Mouse (Mus musculus) hindbrain, embryonic 14.5 days (tissue): ENCODE results near the gene Diexf. TPM values are rescaled to one million over a fixed set of nuclear protein-coding genes. Genes with fewer than 3 reads are reported as not detected.
A peak's percentile ranks its signal among the peaks of the same experiment; 100 is the strongest.

Source experiments
- ATAC-seq: fragments of 200-750 bp; cut with Nextera tagmentation; 2 replicates; pipeline ENCODE4 v1.8.0; 2017; ENCODE audit warnings: moderate number of reproducible peaks, mild to moderate bottlenecking, moderate TSS enrichment, moderate library complexity; ENCODE audit not compliant: low FRiP score
- DNase-seq: peaks from one replicate; pipeline ENCODE4 v3.0.0-alpha.2; 2015; ENCODE audit warnings: low spot score
- H3K27ac ChIP-seq: fragments of 300-500 bp; sonication (generic); 2 replicates; pipeline ENCODE4 v1.5.1; 2014; ENCODE audit warnings: mild to moderate bottlenecking, moderate library complexity
- H3K27me3 ChIP-seq: fragments of 300-500 bp; sonication (generic); 2 replicates; pipeline ENCODE4 v1.6.1; 2014; ENCODE audit warnings: mild to moderate bottlenecking, low read length, mixed read lengths; ENCODE audit not compliant: control insufficient read depth, insufficient read depth
- H3K36me3 ChIP-seq: fragments of 300-500 bp; sonication (generic); replicated peaks from 2 replicates; pipeline ENCODE4 v1.6.1; 2014; ENCODE audit not compliant: control insufficient read depth, insufficient read depth
- H3K4me1 ChIP-seq: fragments of 300-500 bp; sonication (generic); replicated peaks from 2 replicates; pipeline ENCODE4 v1.6.1; 2014; ENCODE audit warnings: antibody characterized with exemption, low read length, mixed read lengths; ENCODE audit not compliant: control insufficient read depth, insufficient read depth
- H3K4me2 ChIP-seq: fragments of 300-500 bp; sonication (generic); replicated peaks from 2 replicates; pipeline ENCODE4 v1.6.1; 2014; ENCODE audit warnings: mild to moderate bottlenecking, moderate library complexity
- H3K4me3 ChIP-seq: fragments of 300-500 bp; sonication (generic); replicated peaks from 2 replicates; pipeline ENCODE4 v1.5.1; 2014; ENCODE audit warnings: mild to moderate bottlenecking, low read length
- H3K9ac ChIP-seq: fragments of 300-500 bp; sonication (generic); 2 replicates; pipeline ENCODE4 v1.6.1; 2014
- H3K9me3 ChIP-seq: fragments of 300-500 bp; sonication (generic); 2 replicates; pipeline ENCODE4 v1.6.1; 2016; ENCODE audit warnings: low read length; ENCODE audit not compliant: control insufficient read depth
- WGBS: fragments of 180-500 bp; shearing (Covaris S2); extraction: QIAGEN DNeasy Blood & Tissue Kit; methylation state at CpG from one replicate; pipeline ENCODE4 v1.1.7; 2014; 5-methylcytosine and 5-hydroxymethylcytosine counted together
- polyA plus RNA-seq: library from polyadenylated mRNA; unstranded; fragments of >200 nt; fragmentation: Nextera tagmentation; extraction: Ambion mirVana; gene quantifications from 2 replicates; pipeline ENCODE4 v1.2.1, GENCODE M21; 2014

The Diexf gene
- polyA plus RNA-seq: 8.0 and 8.4 TPM in 2 replicates

GRCm38 (mm10) chr1:193129786-193130455, at the start of gene Diexf:
Diexf (minus strand) TSS chr1:193130272.
- DNase-seq: peak; percentile 100
- peak within 1 kb of the TSS; percentile 60 for H3K4me2 ChIP-seq
- no peaks in the 10 kb centered on the region for H3K9me3 ChIP-seq
- under 1% methylated on average over 61 of the region's 61 CpGs for WGBS
- peak; percentile 94 for ATAC-seq
- peak within 1 kb of the TSS; percentile 92 for H3K4me3 ChIP-seq
- H3K27me3 ChIP-seq: no peaks in the 10 kb centered on the region
- H3K9ac ChIP-seq: peak within 1 kb of the TSS; percentile 86
- H3K4me1 ChIP-seq: peaks cover 13% of the 10 kb centered on the region
- H3K36me3 ChIP-seq: peaks cover 23% of the 10 kb centered on the region
- H3K27ac ChIP-seq: peak within 1 kb of the TSS; percentile 82

GRCm38 (mm10) chr1:193174143-193174733, 44.2 kb upstream of the Diexf start:
- Histone ChIP-seq H3K4me2 (peak overlapping the region; percentile 93), H3K27ac (no peak overlapping the region), H3K4me3 (peak overlapping the region; percentile 89), H3K27me3 (no peaks in the 10 kb centered on the region), H3K9me3 (no peaks in the 10 kb centered on the region), H3K4me1 (peaks cover 20% of the 10 kb centered on the region), H3K36me3 (no peaks in the 10 kb centered on the region), H3K9ac (peak overlapping the region; percentile 92)
- ATAC-seq: no peak
- WGBS: 95% methylated on average over 13 of the region's 13 CpGs
- no peak for DNase-seq

GRCm38 (mm10) chr1:193173810-193174129, 43.7 kb upstream of the Diexf start:
- H3K4me3 ChIP-seq: peak overlapping the region; percentile 89
- no peaks in the 10 kb centered on the region for H3K36me3 ChIP-seq
- H3K4me2 ChIP-seq: peak overlapping the region; percentile 93
- H3K27ac ChIP-seq: peak overlapping the region; percentile 91
- 22% methylated on average over 9 of the region's 9 CpGs for WGBS
- no peaks in the 10 kb centered on the region for H3K27me3 ChIP-seq
- peak overlapping the region; percentile 92 for H3K9ac ChIP-seq
- H3K4me1 ChIP-seq: peaks cover 20% of the 10 kb centered on the region
- DNase-seq: no peak
- ATAC-seq: no peak
- H3K9me3 ChIP-seq: no peaks in the 10 kb centered on the region

- H3K4me1 ChIP-seq: peaks cover 20% of the 10 kb centered on the region
- WGBS: 1% methylated on average over 48 of the region's 48 CpGs
- no peaks in the 10 kb centered on the region for H3K36me3 ChIP-seq
- peak; percentile 99 for DNase-seq
- H3K4me2 ChIP-seq: peak overlapping the region; percentile 93
- no peaks in the 10 kb centered on the region for H3K27me3 ChIP-seq
- H3K27ac ChIP-seq: peak overlapping the region; percentile 91
- peak overlapping the region; percentile 92 for H3K9ac ChIP-seq
- ATAC-seq: peak; percentile 99
- H3K4me3 ChIP-seq: peak overlapping the region; percentile 89
- no peaks in the 10 kb centered on the region for H3K9me3 ChIP-seq
Observed at GRCm38 (mm10) chr1:193172991-193173809, 43.1 kb upstream of the Diexf start.

- no peaks in the 10 kb centered on the region for H3K27me3 ChIP-seq
- H3K9me3 ChIP-seq: no peaks in the 10 kb centered on the region
- 77% methylated on average over 2 of the region's 2 CpGs for WGBS
- DNase-seq (peak; percentile 55), ATAC-seq (no peak)
- no peak overlapping the region for H3K27ac ChIP-seq
- no peaks in the 10 kb centered on the region for H3K36me3 ChIP-seq
- peaks cover 20% of the 10 kb centered on the region for H3K4me1 ChIP-seq
- H3K4me3 ChIP-seq: no peak overlapping the region
- no peak overlapping the region for H3K9ac ChIP-seq
- H3K4me2 ChIP-seq: no peak overlapping the region
Observed at GRCm38 (mm10) chr1:193169856-193170255, 39.8 kb upstream of the Diexf start.

GRCm38 (mm10) chr1:193169228-193169627, 39.2 kb upstream of the Diexf start:
- Histone ChIP-seq H3K4me2 (no peak overlapping the region), H3K27ac (no peak overlapping the region), H3K9ac (no peak overlapping the region), H3K36me3 (no peaks in the 10 kb centered on the region), H3K27me3 (no peaks in the 10 kb centered on the region), H3K4me1 (peaks cover 17% of the 10 kb centered on the region), H3K9me3 (no peaks in the 10 kb centered on the region), H3K4me3 (no peak overlapping the region)
- DNase-seq (no peak), ATAC-seq (no peak)
- 86% methylated on average over 7 of the region's 7 CpGs for WGBS

- no peak for DNase-seq
- no peaks in the 10 kb centered on the region for H3K36me3 ChIP-seq
- no peak within 1 kb of the TSS for H3K4me3 ChIP-seq
- H3K9ac ChIP-seq: no peak within 1 kb of the TSS
- peaks cover 11% of the 10 kb centered on the region for H3K4me1 ChIP-seq
- H3K4me2 ChIP-seq: no peak within 1 kb of the TSS
- no peaks in the 10 kb centered on the region for H3K27me3 ChIP-seq
- H3K27ac ChIP-seq: no peak within 1 kb of the TSS
- no peak for ATAC-seq
- 94% methylated on average over 3 of the region's 3 CpGs for WGBS
- H3K9me3 ChIP-seq: no peaks in the 10 kb centered on the region
Observed at GRCm38 (mm10) chr1:193167746-193168145, 37.7 kb upstream of the Diexf start, which contains the start of gene A130010J15Rik. A130010J15Rik (plus strand) TSS chr1:193168046.

- ATAC-seq: no peak
- no peak overlapping the region for H3K4me3 ChIP-seq
- H3K4me1 ChIP-seq: no peaks in the 10 kb centered on the region
- WGBS: 13% methylated on average over 18 of the region's 18 CpGs
- H3K9ac ChIP-seq: no peak overlapping the region
- H3K27ac ChIP-seq: no peak overlapping the region
- H3K27me3 ChIP-seq: 0 out of 2 replicates have a peak, but pooled peaks cover under 1% of the 10 kb centered on the region
- H3K4me2 ChIP-seq: peak overlapping the region; percentile 31; the same call in 1 of the 2 replicates
- no peak for DNase-seq
- H3K9me3 ChIP-seq: no peaks in the 10 kb centered on the region
- no peaks in the 10 kb centered on the region for H3K36me3 ChIP-seq
Observed at GRCm38 (mm10) chr1:193160317-193161032, 30.4 kb upstream of the Diexf start.

- Histone ChIP-seq H3K27ac (no peak overlapping the region), H3K27me3 (peaks cover 8% of the 10 kb centered on the region), H3K4me1 (no peaks in the 10 kb centered on the region), H3K9me3 (no peaks in the 10 kb centered on the region), H3K9ac (no peak overlapping the region), H3K4me2 (no peak overlapping the region), H3K4me3 (no peak overlapping the region), H3K36me3 (no peaks in the 10 kb centered on the region)
- 63% methylated on average over 1 of the region's 1 CpGs for WGBS
- no peak for ATAC-seq
- DNase-seq: no peak
Observed at GRCm38 (mm10) chr1:193159613-193160012, 29.5 kb upstream of the Diexf start.
